Mouse (Mus musculus) kidney, postnatal 36 days (tissue): ENCODE results near the gene Rmnd5a.

Experiments used
- DNase-seq, 2 experiments: peaks; one replicate each; pipeline ENCODE4 v3.0.0; 2021 to 2022; ENCODE audit warnings: mixed read lengths in 2 of 2

Rmnd5a gene

DNA sequence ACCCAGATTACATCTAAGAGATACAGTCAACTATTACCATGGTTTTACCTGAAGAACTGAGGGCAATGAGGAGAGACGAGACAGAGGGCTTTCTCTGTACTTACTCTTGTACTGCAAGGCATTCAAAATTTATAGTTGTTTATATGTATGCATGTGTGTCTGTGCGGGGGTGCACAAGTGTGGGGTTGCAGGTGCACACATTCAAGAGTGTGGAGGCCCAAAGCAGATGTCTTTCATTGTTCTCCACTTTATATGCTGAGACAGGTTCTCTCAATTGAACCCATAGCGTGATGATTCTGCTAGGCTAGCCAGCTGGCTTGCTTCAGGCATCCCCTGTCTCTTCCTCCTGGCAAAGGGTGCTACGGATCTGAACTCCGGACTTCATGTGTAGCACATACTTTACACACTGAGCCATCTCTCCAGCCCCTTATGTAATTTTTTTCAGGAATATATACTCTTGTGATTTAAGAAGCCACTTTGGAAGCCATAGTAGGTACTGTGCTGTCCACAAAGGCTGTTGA is 69.3 kb downstream of the Rmnd5a start:
- no peak for DNase-seq

DNA sequence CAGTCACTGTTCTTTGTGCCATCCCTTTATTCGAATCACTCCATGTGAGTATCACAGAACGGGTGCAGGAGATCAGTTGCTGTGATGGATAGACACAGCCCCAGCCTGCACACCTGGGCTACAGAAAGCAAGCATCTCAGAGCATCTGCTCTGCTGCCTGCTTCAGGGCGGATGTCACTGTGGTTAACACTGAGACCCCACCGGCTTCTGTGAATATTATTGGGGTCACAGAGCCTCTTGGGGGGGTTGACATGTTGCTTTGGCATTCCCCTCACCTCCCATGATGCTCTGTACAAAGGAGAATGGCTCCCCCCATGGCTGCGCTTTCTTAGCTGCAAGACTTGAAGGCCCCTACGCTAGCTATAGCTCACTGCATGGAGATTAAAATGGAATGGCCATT is 71.0 kb downstream of the Rmnd5a start:
- DNase-seq = no peak

- no peak for DNase-seq
These were observed 76.4 kb downstream of the Rmnd5a start for GRCm38 (mm10) chr6:71363995-71364394.

- no peak for DNase-seq
These were observed 79.2 kb downstream of the Rmnd5a start for GRCm38 (mm10) chr6:71361156-71361670.

- DNase-seq = no peak
These were observed 79.7 kb downstream of the Rmnd5a start for GRCm38 (mm10) chr6:71360751-71361150.

DNA sequence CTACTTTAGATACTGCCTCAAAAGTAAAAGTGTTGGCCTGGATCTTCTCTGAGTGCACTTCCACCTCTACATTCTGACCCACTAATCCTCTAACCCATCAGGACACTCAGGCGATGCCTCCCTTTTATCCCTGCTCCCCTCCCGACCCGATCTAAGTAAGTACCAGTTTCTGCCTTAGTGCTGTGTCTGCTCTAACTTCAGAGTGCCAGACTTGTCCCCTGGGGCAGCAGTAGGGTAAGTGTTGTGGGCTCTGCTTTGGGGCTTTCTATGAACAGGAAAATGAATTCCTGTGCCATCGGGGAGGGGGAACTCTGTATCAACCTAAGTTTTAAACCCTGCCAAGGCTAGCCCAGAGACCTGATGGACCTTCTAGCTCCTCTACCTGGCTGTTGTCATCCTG is 80.2 kb downstream of the Rmnd5a start:
- no peak for DNase-seq

DNA sequence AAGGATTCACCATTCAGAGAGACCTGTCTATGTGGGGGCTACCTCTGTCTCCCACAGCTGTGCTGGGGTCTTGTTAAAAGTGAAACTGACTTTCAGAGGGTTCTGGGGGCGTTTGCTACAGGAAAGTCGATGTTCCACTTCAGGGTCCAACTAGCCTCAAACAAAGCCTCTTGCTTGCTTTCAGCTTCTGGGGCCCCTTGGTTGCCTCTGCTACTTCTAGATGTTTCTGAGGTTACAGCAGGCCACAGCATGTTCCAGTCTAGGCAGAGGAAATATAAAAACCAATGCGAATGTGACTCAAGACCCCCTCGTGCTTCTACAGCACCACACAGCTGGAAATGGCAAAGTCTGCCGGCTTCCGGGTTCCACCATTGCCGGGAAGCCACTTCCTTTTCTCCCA is 82.9 kb downstream of the Rmnd5a start:
- DNase-seq = no peak

GRCm38 (mm10) chr6:71353722-71354121 is 86.7 kb downstream of the Rmnd5a start:
- DNase-seq = no peak

DNA sequence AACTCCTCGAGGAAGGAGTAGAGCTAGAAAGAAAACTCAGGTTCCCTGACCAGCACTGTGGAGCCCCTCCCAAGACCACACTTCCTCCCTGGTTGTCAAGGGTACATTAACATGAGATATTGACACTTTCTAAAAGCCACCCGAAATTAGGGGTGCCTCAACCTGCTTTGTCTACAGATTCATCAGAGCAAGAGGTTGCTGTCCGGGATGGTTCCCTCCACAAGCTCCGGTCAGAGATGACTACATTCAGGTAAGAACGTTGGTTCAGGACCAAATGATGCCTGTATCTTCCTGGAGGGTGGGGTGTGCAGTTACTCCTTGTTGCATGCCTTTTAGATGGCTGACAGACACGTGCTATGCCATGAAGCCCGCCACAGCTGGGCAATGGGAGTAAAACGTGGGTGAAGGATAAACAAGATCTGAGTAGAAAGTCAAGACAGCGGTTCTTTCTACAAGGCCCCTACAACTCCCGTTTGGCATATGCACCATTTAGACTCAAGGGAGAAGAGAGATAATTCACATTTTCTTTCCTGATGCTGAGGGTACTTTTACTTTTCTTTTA is 87.5 kb downstream of the Rmnd5a start:
- DNase-seq = no peak

GRCm38 (mm10) chr6:71352201-71352600 is 88.2 kb downstream of the Rmnd5a start:
- DNase-seq = no peak

GRCm38 (mm10) chr6:71351201-71351600 is 89.2 kb downstream of the Rmnd5a start:
- no peak for DNase-seq

DNA sequence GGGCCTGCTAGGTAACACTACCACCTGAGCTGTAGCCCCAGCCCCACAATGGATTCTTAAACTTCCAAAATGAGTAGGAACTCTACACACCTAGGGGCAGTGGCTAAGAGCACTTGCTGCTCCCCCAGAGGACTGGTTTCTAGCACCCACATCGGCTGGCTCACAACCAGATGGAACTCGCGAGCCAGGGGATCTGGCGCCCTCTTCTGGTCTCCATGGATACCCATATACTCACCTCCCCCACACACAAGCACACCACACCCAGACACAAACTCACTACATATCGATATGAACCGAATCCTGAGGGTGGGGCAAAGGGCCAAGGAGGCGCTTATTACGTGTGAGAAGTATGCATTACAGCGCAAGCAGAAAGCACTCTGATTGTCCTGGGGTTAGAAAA is 92.4 kb downstream of the Rmnd5a start:
- peak in 1 of 2 experiments; percentile 3 for DNase-seq

- DNase-seq = no peak
These were observed 99.3 kb downstream of the Rmnd5a start for GRCm38 (mm10) chr6:71341179-71341578.

DNA sequence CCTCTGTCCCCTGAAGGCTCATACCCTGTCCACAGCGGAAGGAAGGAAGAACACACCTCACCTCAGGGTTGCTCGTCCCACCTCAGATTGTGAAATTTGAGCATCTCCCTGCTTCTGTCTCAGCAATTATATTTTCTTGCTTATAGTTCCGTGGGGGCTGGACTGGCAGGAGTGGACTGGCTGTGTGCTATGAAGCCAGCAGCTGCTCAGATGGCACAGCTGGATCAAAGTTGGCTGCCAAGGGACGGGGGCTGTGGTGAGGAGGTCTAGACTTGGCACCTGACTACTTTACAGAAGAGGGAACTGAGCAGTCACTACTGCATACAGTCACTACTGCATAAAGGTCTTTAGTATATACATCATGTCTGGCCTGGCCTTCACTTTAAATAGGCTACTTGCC is 101.1 kb downstream of the Rmnd5a start:
- DNase-seq = no peak

DNA sequence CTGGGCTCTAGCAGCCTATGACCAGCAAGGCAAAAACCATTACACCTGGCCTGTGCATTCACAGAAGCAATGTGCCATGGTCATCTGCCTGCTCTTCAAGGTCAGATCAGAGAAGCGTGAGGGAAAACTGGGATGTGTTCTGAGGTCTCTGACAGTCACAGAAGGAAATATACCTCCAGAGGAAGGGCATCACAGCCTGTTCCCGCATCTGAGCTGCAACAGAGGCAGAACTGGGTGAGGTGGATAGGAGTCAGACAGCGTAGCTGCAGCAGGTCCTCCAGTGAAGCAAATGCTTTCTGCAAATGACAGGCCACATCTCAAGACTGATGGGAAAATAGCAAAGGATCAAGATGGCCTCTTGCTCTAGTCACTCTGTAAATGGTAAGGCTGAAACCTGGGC is 101.5 kb downstream of the Rmnd5a start:
- no peak for DNase-seq
